Mouse (Mus musculus): ENCODE data around the gene Gpr6. TPM values are rescaled to one million over a fixed set of nuclear protein-coding genes. Genes with fewer than 3 reads are reported as not detected.

Gpr6 gene
- polyA plus RNA-seq, 1 experiment from 2014 or later, result not detected

- H3K27ac ChIP-seq (ENCODE audit: low read depth, low read length), result no peak overlapping the region
- no peak overlapping the region for H3K9ac ChIP-seq (ENCODE audit: low read length)
- H3K9me3 ChIP-seq (ENCODE audit: control insufficient read depth, low read length), result no peaks in the 10 kb centered on the region
- DNase-seq (ENCODE audit: low spot score), result no peak
- H3K27me3 ChIP-seq (ENCODE audit: control insufficient read depth, insufficient read depth, low read length), result no peaks in the 10 kb centered on the region
- no peak overlapping the region for H3K4me3 ChIP-seq (ENCODE audit: low read depth, low read length)
- no peaks in the 10 kb centered on the region for H3K36me3 ChIP-seq (ENCODE audit: control insufficient read depth, insufficient read depth, low read length)
- H3K4me1 ChIP-seq (ENCODE audit: control insufficient read depth, insufficient read depth, low read length), result no peaks in the 10 kb centered on the region
- 82% methylated on average over 5 of the region's 5 CpGs for WGBS
- no peak overlapping the region for H3K4me2 ChIP-seq (ENCODE audit: low read depth)
- ATAC-seq (ENCODE audit: insufficient read depth, low FRiP score, low TSS enrichment), result no peak
These were observed 18.1 kb downstream of the Gpr6 start for GRCm38 (mm10) chr10:41054005-41054404.

- Histone ChIP-seq H3K36me3 (ENCODE audit: control insufficient read depth, insufficient read depth, low read length) (no peaks in the 10 kb centered on the region), H3K4me1 (ENCODE audit: control insufficient read depth, insufficient read depth, low read length) (no peaks in the 10 kb centered on the region), H3K4me3 (ENCODE audit: low read depth, low read length) (no peak overlapping the region), H3K4me2 (ENCODE audit: low read depth) (no peak overlapping the region), H3K27me3 (ENCODE audit: control insufficient read depth, insufficient read depth, low read length) (no peaks in the 10 kb centered on the region), H3K27ac (ENCODE audit: low read depth, low read length) (no peak overlapping the region), H3K9ac (ENCODE audit: low read length) (no peak overlapping the region), H3K9me3 (ENCODE audit: control insufficient read depth, low read length) (no peaks in the 10 kb centered on the region)
- WGBS, result 41% methylated on average over 11 of the region's 11 CpGs
- ATAC-seq (ENCODE audit: insufficient read depth, low FRiP score, low TSS enrichment) (no peak), DNase-seq (ENCODE audit: low spot score) (no peak)
These were observed 29.8 kb downstream of the Gpr6 start for GRCm38 (mm10) chr10:41042272-41042671.

- ATAC-seq (ENCODE audit: insufficient read depth, low FRiP score, low TSS enrichment) (no peak), DNase-seq (ENCODE audit: low spot score) (no peak)
- no peaks in the 10 kb centered on the region for H3K36me3 ChIP-seq (ENCODE audit: control insufficient read depth, insufficient read depth, low read length)
- WGBS, result 80% methylated on average over 9 of the region's 9 CpGs
- no peak overlapping the region for H3K9ac ChIP-seq (ENCODE audit: low read length)
- H3K4me3 ChIP-seq (ENCODE audit: low read depth, low read length), result no peak overlapping the region
- H3K27ac ChIP-seq (ENCODE audit: low read depth, low read length), result no peak overlapping the region
- no peak overlapping the region for H3K4me2 ChIP-seq (ENCODE audit: low read depth)
- no peaks in the 10 kb centered on the region for H3K4me1 ChIP-seq (ENCODE audit: control insufficient read depth, insufficient read depth, low read length)
- H3K9me3 ChIP-seq (ENCODE audit: control insufficient read depth, low read length), result no peaks in the 10 kb centered on the region
- H3K27me3 ChIP-seq (ENCODE audit: control insufficient read depth, insufficient read depth, low read length), result no peaks in the 10 kb centered on the region
These were observed 30.6 kb downstream of the Gpr6 start for GRCm38 (mm10) chr10:41041478-41041877.

GRCm38 (mm10) chr10:41040530-41041085 is 31.5 kb downstream of the Gpr6 start:
- Histone ChIP-seq H3K9me3 (ENCODE audit: control insufficient read depth, low read length) (no peaks in the 10 kb centered on the region), H3K4me1 (ENCODE audit: control insufficient read depth, insufficient read depth, low read length) (no peaks in the 10 kb centered on the region), H3K27me3 (ENCODE audit: control insufficient read depth, insufficient read depth, low read length) (no peaks in the 10 kb centered on the region), H3K9ac (ENCODE audit: low read length) (no peak overlapping the region), H3K4me2 (ENCODE audit: low read depth) (no peak overlapping the region), H3K4me3 (ENCODE audit: low read depth, low read length) (no peak overlapping the region), H3K36me3 (ENCODE audit: control insufficient read depth, insufficient read depth, low read length) (no peaks in the 10 kb centered on the region), H3K27ac (ENCODE audit: low read depth, low read length) (no peak overlapping the region)
- no peak for ATAC-seq (ENCODE audit: insufficient read depth, low FRiP score, low TSS enrichment)
- no peak for DNase-seq (ENCODE audit: low spot score)

- no peaks in the 10 kb centered on the region for H3K9me3 ChIP-seq (ENCODE audit: control insufficient read depth, low read length)
- DNase-seq (ENCODE audit: low spot score) (no peak), ATAC-seq (ENCODE audit: insufficient read depth, low FRiP score, low TSS enrichment) (no peak)
- H3K27me3 ChIP-seq (ENCODE audit: control insufficient read depth, insufficient read depth, low read length), result no peaks in the 10 kb centered on the region
- H3K4me3 ChIP-seq (ENCODE audit: low read depth, low read length), result no peak overlapping the region
- no peak overlapping the region for H3K9ac ChIP-seq (ENCODE audit: low read length)
- WGBS, result 84% methylated on average over 6 of the region's 6 CpGs
- no peaks in the 10 kb centered on the region for H3K36me3 ChIP-seq (ENCODE audit: control insufficient read depth, insufficient read depth, low read length)
- H3K4me1 ChIP-seq (ENCODE audit: control insufficient read depth, insufficient read depth, low read length), result no peaks in the 10 kb centered on the region
- H3K27ac ChIP-seq (ENCODE audit: low read depth, low read length), result no peak overlapping the region
- H3K4me2 ChIP-seq (ENCODE audit: low read depth), result no peak overlapping the region
These were observed 33.6 kb downstream of the Gpr6 start for GRCm38 (mm10) chr10:41038476-41038875.

GRCm38 (mm10) chr10:41037722-41038121 is 34.4 kb downstream of the Gpr6 start:
- 76% methylated on average over 8 of the region's 8 CpGs for whole genome bisulfite sequencing
- H3K9ac ChIP-seq (ENCODE audit: low read length), result no peak overlapping the region
- H3K27ac ChIP-seq (ENCODE audit: low read depth, low read length), result no peak overlapping the region
- H3K4me1 ChIP-seq (ENCODE audit: control insufficient read depth, insufficient read depth, low read length), result no peaks in the 10 kb centered on the region
- DNase-seq (ENCODE audit: low spot score) (no peak), ATAC-seq (ENCODE audit: insufficient read depth, low FRiP score, low TSS enrichment) (no peak)
- no peaks in the 10 kb centered on the region for H3K36me3 ChIP-seq (ENCODE audit: control insufficient read depth, insufficient read depth, low read length)
- no peaks in the 10 kb centered on the region for H3K9me3 ChIP-seq (ENCODE audit: control insufficient read depth, low read length)
- no peak overlapping the region for H3K4me2 ChIP-seq (ENCODE audit: low read depth)
- H3K27me3 ChIP-seq (ENCODE audit: control insufficient read depth, insufficient read depth, low read length), result no peaks in the 10 kb centered on the region
- no peak overlapping the region for H3K4me3 ChIP-seq (ENCODE audit: low read depth, low read length)

GRCm38 (mm10) chr10:41032811-41033210 is 39.3 kb downstream of the Gpr6 start:
- no peak overlapping the region for H3K9ac ChIP-seq (ENCODE audit: low read length)
- H3K9me3 ChIP-seq (ENCODE audit: control insufficient read depth, low read length), result no peaks in the 10 kb centered on the region
- no peaks in the 10 kb centered on the region for H3K4me1 ChIP-seq (ENCODE audit: control insufficient read depth, insufficient read depth, low read length)
- no peak for DNase-seq (ENCODE audit: low spot score)
- ATAC-seq (ENCODE audit: insufficient read depth, low FRiP score, low TSS enrichment), result no peak
- no peaks in the 10 kb centered on the region for H3K36me3 ChIP-seq (ENCODE audit: control insufficient read depth, insufficient read depth, low read length)
- H3K4me2 ChIP-seq (ENCODE audit: low read depth), result no peak overlapping the region
- H3K27ac ChIP-seq (ENCODE audit: low read depth, low read length), result no peak overlapping the region
- 85% methylated on average over 7 of the region's 7 CpGs for WGBS
- no peak overlapping the region for H3K4me3 ChIP-seq (ENCODE audit: low read depth, low read length)
- no peaks in the 10 kb centered on the region for H3K27me3 ChIP-seq (ENCODE audit: control insufficient read depth, insufficient read depth, low read length)

- Histone ChIP-seq H3K36me3 (ENCODE audit: control insufficient read depth, insufficient read depth, low read length) (no peaks in the 10 kb centered on the region), H3K4me2 (ENCODE audit: low read depth) (no peak overlapping the region), H3K27me3 (ENCODE audit: control insufficient read depth, insufficient read depth, low read length) (no peaks in the 10 kb centered on the region), H3K27ac (ENCODE audit: low read depth, low read length) (no peak overlapping the region), H3K9ac (ENCODE audit: low read length) (no peak overlapping the region), H3K4me3 (ENCODE audit: low read depth, low read length) (no peak overlapping the region), H3K9me3 (ENCODE audit: control insufficient read depth, low read length) (no peaks in the 10 kb centered on the region), H3K4me1 (ENCODE audit: control insufficient read depth, insufficient read depth, low read length) (no peaks in the 10 kb centered on the region)
- no peak for ATAC-seq (ENCODE audit: insufficient read depth, low FRiP score, low TSS enrichment)
- 55% methylated on average over 1 of the region's 1 CpGs for WGBS
- DNase-seq (ENCODE audit: low spot score), result no peak
These were observed 47.2 kb downstream of the Gpr6 start for GRCm38 (mm10) chr10:41024860-41025259.

GRCm38 (mm10) chr10:41024406-41024805 is 47.7 kb downstream of the Gpr6 start:
- ATAC-seq (ENCODE audit: insufficient read depth, low FRiP score, low TSS enrichment) (no peak), DNase-seq (ENCODE audit: low spot score) (no peak)
- Histone ChIP-seq H3K27ac (ENCODE audit: low read depth, low read length) (no peak overlapping the region), H3K4me3 (ENCODE audit: low read depth, low read length) (no peak overlapping the region), H3K9me3 (ENCODE audit: control insufficient read depth, low read length) (no peaks in the 10 kb centered on the region), H3K4me2 (ENCODE audit: low read depth) (no peak overlapping the region), H3K9ac (ENCODE audit: low read length) (no peak overlapping the region), H3K27me3 (ENCODE audit: control insufficient read depth, insufficient read depth, low read length) (no peaks in the 10 kb centered on the region), H3K4me1 (ENCODE audit: control insufficient read depth, insufficient read depth, low read length) (no peaks in the 10 kb centered on the region), H3K36me3 (ENCODE audit: control insufficient read depth, insufficient read depth, low read length) (no peaks in the 10 kb centered on the region)
- 65% methylated on average over 1 of the region's 1 CpGs for WGBS

All from neural tube, embryonic 11.5 days (tissue).